Mouse (Mus musculus) thymus, adult 18-20 months (tissue): ENCODE results near the gene Ifit1bl2.
"Not testable (repeated sequence)": the region's sequence is repeated elsewhere in the genome, so short reads cannot be mapped to it uniquely, and the experiment has no call there.

Experiments used
- DNase-seq, 2 experiments: peaks; one replicate each; pipeline ENCODE4 v3.0.0; 2022; ENCODE audit warnings: mixed read lengths in 2 of 2

Gene Ifit1bl2

GRCm38 (mm10) chr19:34607237-34608051 is 33.1 kb downstream of the Ifit1bl2 start, which contains the start of gene Ifit3b:
Gene Ifit3b (plus strand): TSS chr19:34607970.
- not testable (repeated sequence) for DNase-seq

- DNase-seq: no peak
These were observed 35.1 kb downstream of the Ifit1bl2 start for GRCm38 (mm10) chr19:34605472-34605871.

DNA sequence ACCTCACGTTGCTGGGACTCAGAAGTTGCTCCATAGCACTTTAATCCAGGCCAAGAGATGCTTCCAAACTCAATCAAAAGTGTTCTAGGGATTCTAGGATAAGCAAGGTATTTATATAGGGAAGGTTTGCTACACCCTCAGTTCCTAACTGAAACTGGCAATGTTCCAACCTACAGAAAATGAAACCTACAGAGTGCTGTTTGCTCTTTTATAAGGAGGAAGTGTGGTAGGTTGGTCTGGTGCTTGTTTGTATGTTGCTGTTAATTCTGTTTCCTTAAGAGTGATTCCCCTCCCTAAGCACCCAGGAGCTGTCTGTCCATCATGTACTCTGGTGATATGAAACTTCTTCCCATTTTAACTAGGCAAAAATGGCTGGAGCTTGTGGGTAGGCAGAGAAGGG is 38.7 kb downstream of the Ifit1bl2 start, which contains the start of gene Ifit1bl1:
Gene Ifit1bl1 (minus strand): TSS at position 69 of the 400 bp plus-strand sequence.
- DNase-seq: not testable (repeated sequence)

DNA sequence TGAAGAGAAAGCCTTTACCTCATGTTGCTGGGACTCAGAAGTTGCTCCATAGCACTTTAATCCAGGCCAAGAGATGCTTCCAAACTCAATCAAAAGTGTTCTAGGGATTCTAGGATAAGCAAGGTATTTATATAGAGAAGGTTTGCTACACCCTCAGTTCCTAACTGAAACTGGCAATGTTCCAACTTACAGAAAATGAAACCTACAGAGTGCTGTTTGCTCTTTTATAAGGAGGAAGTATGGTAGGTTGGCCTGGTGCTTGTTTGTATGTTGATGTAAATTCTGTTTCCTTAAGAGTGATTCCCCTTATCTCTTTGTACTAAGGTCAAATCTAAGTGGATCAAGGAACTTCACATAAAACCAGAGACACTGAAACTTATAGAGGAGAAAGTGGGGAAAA is 41.3 kb downstream of the Ifit1bl2 start:
- DNase-seq: not testable (repeated sequence)

DNA sequence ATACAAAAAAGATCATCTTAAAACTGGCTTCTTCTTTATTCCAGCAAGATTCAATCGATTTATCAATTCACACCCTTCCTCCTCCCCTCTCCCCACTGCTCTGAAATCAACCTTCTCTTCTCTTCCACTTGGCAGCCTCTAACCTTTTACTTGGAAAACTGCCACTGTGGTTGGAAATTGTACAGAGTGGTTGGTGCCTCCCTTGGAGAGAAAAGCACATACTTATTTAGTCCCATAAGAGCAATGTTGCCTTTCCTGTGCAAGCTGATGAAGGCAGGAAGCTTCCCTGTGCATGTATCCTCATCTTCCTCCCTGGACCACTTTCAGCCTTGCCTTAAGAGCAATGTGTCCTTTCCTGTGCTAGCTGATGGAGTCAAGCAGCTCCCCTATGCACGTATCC is 42.2 kb downstream of the Ifit1bl2 start:
- no peak for DNase-seq

GRCm38 (mm10) chr19:34596811-34597210 is 43.7 kb downstream of the Ifit1bl2 start:
- no peak for DNase-seq

- not testable (repeated sequence) for DNase-seq
These were observed 46.0 kb downstream of the Ifit1bl2 start for GRCm38 (mm10) chr19:34594523-34594922.

DNA sequence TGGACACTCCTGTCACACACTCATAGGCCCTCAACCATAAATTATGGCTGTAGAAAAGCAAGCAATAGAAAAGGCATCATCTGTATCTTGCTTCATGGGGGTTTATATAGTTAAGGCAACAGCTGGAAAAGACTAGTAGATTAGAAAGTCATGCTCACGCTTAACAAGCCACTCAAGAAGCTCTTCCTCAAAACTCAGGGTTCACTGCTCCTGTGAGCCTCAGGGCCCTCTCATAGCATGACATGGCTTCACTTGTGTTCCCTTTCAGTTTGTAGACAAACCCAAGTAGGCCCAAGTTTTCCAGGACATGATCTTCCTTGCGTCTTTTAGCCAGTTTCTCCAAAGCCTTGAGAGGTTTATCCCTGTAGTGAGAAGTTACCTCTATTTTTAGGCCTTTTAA is 47.1 kb downstream of the Ifit1bl2 start:
- DNase-seq: no peak

DNA sequence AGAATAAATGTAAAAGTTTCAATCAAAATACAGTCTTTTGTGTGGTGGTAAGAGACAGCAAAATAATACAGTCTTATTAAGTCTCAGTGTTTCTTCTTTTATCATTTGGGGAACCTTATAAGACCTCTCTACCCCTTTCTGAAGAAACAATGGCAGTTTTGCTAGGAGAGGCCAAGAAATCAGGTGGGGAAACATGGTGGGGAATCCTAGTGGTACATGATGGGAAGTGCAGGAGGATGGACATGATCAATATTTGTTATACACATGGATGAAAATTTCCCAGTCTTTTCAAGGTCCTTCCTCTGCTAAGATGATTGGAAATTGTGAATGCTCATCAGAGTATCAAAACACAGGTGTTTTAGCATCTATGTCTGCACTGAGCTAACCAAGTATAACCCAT is 51.6 kb downstream of the Ifit1bl2 start:
- no peak for DNase-seq

DNA sequence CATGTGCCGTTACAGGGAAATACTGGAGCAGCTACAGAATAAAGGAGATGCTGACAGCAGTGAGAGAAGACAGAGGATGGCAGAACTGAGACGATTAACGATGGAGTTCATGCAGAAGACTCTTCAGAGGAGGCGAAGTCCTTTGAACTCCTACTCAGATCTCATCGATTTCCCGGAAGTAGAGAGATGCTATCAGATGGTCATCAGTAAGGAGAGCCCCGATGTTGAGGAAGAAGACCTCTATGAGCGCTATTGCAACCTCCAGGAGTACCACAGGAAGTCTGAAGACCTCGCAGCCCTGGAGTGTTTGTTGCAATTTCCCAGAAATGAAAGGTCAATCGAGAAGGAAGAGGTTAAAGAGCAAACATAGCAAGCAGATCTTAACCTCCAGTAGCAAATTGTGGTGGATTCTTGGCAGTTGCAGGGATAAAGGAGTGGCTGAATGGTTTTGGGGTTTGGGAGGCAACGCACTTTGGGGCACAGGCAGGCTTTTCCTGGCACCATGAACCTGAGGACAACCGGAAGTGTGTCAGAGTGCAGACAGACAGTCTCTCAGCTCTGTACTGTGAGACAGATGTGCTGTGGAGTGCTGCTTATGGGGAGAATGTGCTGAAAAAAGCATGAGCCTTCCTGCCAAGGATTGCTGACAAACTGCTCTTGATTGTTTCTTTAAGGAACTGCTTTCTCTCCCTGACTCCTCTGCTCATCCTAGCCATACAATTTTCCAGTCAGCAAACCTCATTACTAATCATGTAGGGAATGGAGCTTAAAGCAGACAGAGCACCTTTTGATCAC is 52.4 kb downstream of the Ifit1bl2 start:
- DNase-seq: not testable (repeated sequence)

GRCm38 (mm10) chr19:34585740-34586458 is 54.6 kb downstream of the Ifit1bl2 start:
- DNase-seq: not testable (repeated sequence)

- not testable (repeated sequence) for DNase-seq
These were observed 57.3 kb downstream of the Ifit1bl2 start, which contains the start of gene Ifit3 for GRCm38 (mm10) chr19:34583126-34583766. Gene Ifit3 (plus strand): TSS chr19:34583531.

DNA sequence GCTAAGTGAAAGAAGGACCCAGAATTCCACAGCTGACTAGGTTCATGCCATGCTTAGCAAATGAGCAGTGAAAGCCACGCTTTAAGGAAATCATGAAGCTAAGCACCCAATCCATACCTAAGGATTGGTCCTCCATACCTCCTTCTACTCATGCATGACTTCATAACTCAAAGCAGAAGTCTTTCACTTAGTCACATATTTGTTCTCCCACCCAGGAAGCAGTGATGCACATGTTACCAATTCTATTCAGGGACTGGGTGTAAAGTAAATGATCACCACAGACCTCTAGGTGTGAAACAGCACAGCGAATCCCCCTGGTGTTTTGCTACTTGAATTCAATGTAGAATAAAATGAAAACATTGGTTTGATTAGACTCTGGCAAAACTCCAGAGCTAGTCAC is 57.8 kb downstream of the Ifit1bl2 start:
- not testable (repeated sequence) for DNase-seq

DNA sequence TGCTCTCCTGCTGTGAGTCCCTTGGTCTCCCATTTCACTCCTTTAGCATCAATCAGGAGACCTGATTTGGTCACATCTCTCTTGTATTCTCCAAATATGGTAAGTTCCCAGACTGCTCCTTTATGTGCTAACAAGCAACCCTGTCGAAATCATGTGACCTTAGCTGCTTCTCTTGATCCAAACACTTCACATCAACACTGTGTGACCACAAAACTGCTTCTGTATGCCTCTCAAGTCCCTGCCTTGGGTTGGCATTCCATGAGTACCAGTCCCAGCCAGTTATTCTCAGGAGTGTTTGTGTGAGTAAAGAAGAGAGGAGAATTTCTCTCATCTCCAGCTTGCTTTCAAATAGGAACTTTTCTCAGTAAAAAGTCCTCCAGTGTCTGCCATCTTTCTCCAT is 63.4 kb downstream of the Ifit1bl2 start:
- DNase-seq: no peak

- DNase-seq: no peak
These were observed 66.9 kb downstream of the Ifit1bl2 start for GRCm38 (mm10) chr19:34573650-34574049.

DNA sequence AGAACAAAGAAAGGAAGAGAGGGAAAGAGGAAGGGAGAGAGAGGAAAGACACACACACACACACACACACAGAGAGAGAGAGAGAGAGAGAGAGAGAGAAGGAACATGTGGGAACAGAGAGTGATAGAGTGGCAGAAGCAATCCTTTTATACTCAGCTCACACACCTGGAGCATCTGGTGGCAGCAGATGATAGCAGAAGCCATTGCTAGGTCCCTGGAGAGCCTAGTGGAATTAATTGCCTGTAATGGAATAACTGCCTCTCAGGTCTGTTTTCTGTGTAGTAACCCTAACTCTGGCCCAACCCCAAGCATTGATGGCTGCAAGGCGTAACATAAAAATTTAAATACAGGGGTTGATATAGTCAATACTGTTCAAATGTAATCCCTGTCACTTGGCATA is 69.5 kb downstream of the Ifit1bl2 start:
- no peak for DNase-seq

DNA sequence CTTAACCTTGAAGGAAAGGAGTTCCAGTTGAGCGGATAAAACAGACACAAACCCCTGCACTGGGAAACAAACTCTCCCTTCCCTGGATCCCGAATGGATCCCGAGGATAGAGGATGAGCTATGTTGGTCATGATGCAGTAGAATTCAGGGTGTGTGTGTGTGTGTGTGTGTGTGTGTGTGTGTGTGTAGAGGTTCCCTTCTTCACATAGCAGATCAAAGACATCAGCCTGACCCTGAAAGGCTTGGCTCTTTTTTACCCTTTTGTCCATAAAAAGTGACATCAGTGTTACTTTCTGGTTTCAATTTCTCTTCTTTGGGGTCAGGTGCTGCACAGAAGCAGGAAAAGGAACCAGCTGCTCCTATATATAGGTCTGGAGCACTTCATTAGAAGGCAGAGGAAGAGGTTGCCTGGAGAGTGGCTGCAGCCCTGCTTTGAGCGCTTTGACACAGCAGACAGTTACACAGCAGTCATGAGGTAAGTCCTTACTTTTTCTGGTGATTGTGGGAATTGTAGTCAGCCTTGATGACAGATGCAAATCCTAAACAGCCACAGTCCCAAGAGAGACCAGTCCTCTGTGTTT is 70.6 kb downstream of the Ifit1bl2 start:
- DNase-seq: no peak

- no peak for DNase-seq
These were observed 71.3 kb downstream of the Ifit1bl2 start for GRCm38 (mm10) chr19:34568988-34569895.
